In genomic region chr13:102762203-102762602, GRCm38 (mm10) we compare ENCODE assay signal across 36 mouse cellular contexts.
"Had no signal": no experiment of that assay in that cellular context is flagged by ENCODE, and none has a peak within 500 bp of the region (broad histone marks: within the 10 kb centered on the region; RNA-seq: fewer than 3 reads in every experiment).

No protein-coding gene starts in this region.

- H3K9ac ChIP-seq: heart, embryonic 12.5 days; heart, embryonic 13.5 days; heart, embryonic 15.5 days; hindbrain, embryonic 12.5 days; hindbrain, embryonic 13.5 days; hindbrain, embryonic 14.5 days; hindbrain, embryonic 15.5 days; intestine, embryonic 15.5 days; kidney, embryonic 15.5 days had no signal

- ATAC-seq: hindbrain, embryonic 16.5 days; hindbrain, postnatal 0 days; inflammation-experienced regulatory T-cells, adult 6 months; intestine, embryonic 15.5 days; intestine, embryonic 16.5 days; intestine, postnatal 0 days had no signal

- H3K27me3 ChIP-seq: heart, embryonic 12.5 days; heart, embryonic 13.5 days; heart, embryonic 15.5 days; hindbrain, embryonic 12.5 days; hindbrain, embryonic 13.5 days; hindbrain, embryonic 15.5 days; intestine, embryonic 15.5 days; kidney, embryonic 15.5 days had no signal

- H3K9me3 ChIP-seq: heart, embryonic 10.5 days; heart, embryonic 12.5 days; heart, embryonic 13.5 days; heart, embryonic 15.5 days; hindbrain, embryonic 10.5 days; hindbrain, embryonic 12.5 days; hindbrain, embryonic 13.5 days; hindbrain, embryonic 15.5 days; intestine, embryonic 15.5 days; kidney, embryonic 15.5 days had no signal

- DNase-seq: heart, adult 2 months; heart, postnatal 10 days; heart, postnatal 14 days; heart, postnatal 36 days; heart, postnatal 4 days; kidney, adult 11 months; kidney, adult 18-20 months; kidney, adult 2 months; kidney, adult 8-10 months; kidney, adult 9 months; kidney, postnatal 10 days; kidney, postnatal 14 days; kidney, postnatal 25 days; kidney, postnatal 36 days; kidney, postnatal 4 days; layer of hippocampus, adult 9-11 months; layer of hippocampus, postnatal 36 days had no signal

- H3K4me1 ChIP-seq: heart, embryonic 15.5 days; intestine, embryonic 15.5 days had no signal

- H3K27ac ChIP-seq: heart, adult 2 months; heart, embryonic 10.5 days; heart, embryonic 13.5 days; heart, embryonic 15.5 days; hindbrain, embryonic 10.5 days; hindbrain, embryonic 12.5 days; hindbrain, embryonic 13.5 days; hindbrain, embryonic 14.5 days; hindbrain, embryonic 15.5 days; hindbrain, postnatal 0 days; intestine, embryonic 15.5 days; kidney, embryonic 15.5 days; kidney, postnatal 0 days had no signal

- H3K4me2 ChIP-seq: heart, embryonic 11.5 days; heart, embryonic 12.5 days; heart, embryonic 13.5 days; heart, embryonic 15.5 days; hindbrain, embryonic 12.5 days; hindbrain, embryonic 13.5 days; hindbrain, embryonic 14.5 days; hindbrain, embryonic 15.5 days; intestine, embryonic 15.5 days; kidney, embryonic 15.5 days had no signal

- H3K4me3 ChIP-seq: heart, adult 2 months; heart, embryonic 10.5 days; heart, embryonic 12.5 days; heart, embryonic 13.5 days; heart, embryonic 15.5 days; hindbrain, embryonic 10.5 days; hindbrain, embryonic 12.5 days; hindbrain, embryonic 13.5 days; hindbrain, embryonic 15.5 days; intestine, embryonic 15.5 days; kidney, embryonic 15.5 days; layer of hippocampus, adult 2 months had no signal
